1 mouse cellular context compared by ENCODE assay signal in genomic region chr19:5727701-5728100, GRCm38 (mm10).
TF ChIP-seq lines count a peak whose summit lies in the region.

No protein-coding gene starts in this region.

TF ChIP-seq in CH12.LX, 34 proteins besides CTCF, POLR2A, EP300 and RAD21:
- TF ChIP-seq MAZ (IDR thresholded peaks at IDR 0.05; ENCODE audit: low read depth, low read length) (0 out of 2 replicates have a peak, but pooled peaks have one; percentile 67), TCF12 (IDR thresholded peaks at IDR 0.05; ENCODE audit: low read depth, low read length) (peak; percentile 58), GABPA (IDR thresholded peaks at IDR 0.05; ENCODE audit: insufficient replicate concordance, low read depth, low read length) (no peak), NRF1 (IDR thresholded peaks at IDR 0.05; ENCODE audit: low read depth, low read length) (0 out of 2 replicates have a peak, but pooled peaks have one; percentile 21), RCOR1 (conservative IDR thresholded peaks at IDR 0.05; ENCODE audit: low read depth, low read length) (0 out of 2 replicates have a peak, but pooled peaks have one; percentile 60), BHLHE40 (IDR thresholded peaks at IDR 0.05; ENCODE audit: low read depth, low read length) (peak; percentile 42), TBP (conservative IDR thresholded peaks at IDR 0.05; ENCODE audit: low read depth, low read length) (0 out of 2 replicates have a peak, but pooled peaks have one; percentile 19), MXI1 (IDR thresholded peaks at IDR 0.05; ENCODE audit: low read depth, low read length) (peak; percentile 56; the same call in 1 of the 2 replicates), MAFK (IDR thresholded peaks at IDR 0.05; ENCODE audit: insufficient replicate concordance, low read length) (no peak), ZC3H11A (IDR thresholded peaks at IDR 0.05; ENCODE audit: low read depth, low read length) (peak; percentile 29; the same call in 1 of the 2 replicates), E2F4 (IDR thresholded peaks at IDR 0.05; ENCODE audit: insufficient replicate concordance, low read depth, low read length) (no peak), NELFE (IDR thresholded peaks at IDR 0.05; ENCODE audit: low read depth, low read length) (peak; percentile 67), ELF1 (IDR thresholded peaks at IDR 0.05; ENCODE audit: low read depth, low read length) (peak; percentile 51), UBTF (IDR thresholded peaks at IDR 0.05; ENCODE audit: low read depth, low read length) (no peak), IRF4 (IDR thresholded peaks at IDR 0.05; ENCODE audit: low read depth, low read length) (no peak), MEF2A (IDR thresholded peaks at IDR 0.05; ENCODE audit: borderline replicate concordance, low read depth, low read length) (peak; percentile 26; the same call in 1 of the 2 replicates), SIN3A (IDR thresholded peaks at IDR 0.05; ENCODE audit: low read length) (peak; percentile 83), MYC (IDR thresholded peaks at IDR 0.05; ENCODE audit: low read depth, low read length) (0 out of 2 replicates have a peak, but pooled peaks have one; percentile 45), ZMIZ1 (IDR thresholded peaks at IDR 0.05; ENCODE audit: low read depth, low read length) (peak; percentile 47; the same call in 1 of the 2 replicates), ZKSCAN1 (IDR thresholded peaks at IDR 0.05; ENCODE audit: borderline replicate concordance, low read depth, low read length) (no peak), HCFC1 (IDR thresholded peaks at IDR 0.05; ENCODE audit: low read depth, low read length) (no peak), KAT2A (IDR thresholded peaks at IDR 0.05; ENCODE audit: insufficient replicate concordance, low read length) (no peak), ZNF384 (IDR thresholded peaks at IDR 0.05; ENCODE audit: low read depth, low read length) (no peak), CHD2 (IDR thresholded peaks at IDR 0.05; ENCODE audit: low read length) (peak; percentile 6; the same call in 1 of the 2 replicates), ETS1 (conservative IDR thresholded peaks at IDR 0.05; ENCODE audit: low read depth, low read length) (no peak), CHD1 (IDR thresholded peaks at IDR 0.05; ENCODE audit: low read depth, low read length) (no peak), MAX (IDR thresholded peaks at IDR 0.05; ENCODE audit: low read length) (no peak), POLR2AphosphoS2 (IDR thresholded peaks at IDR 0.05; ENCODE audit: low read depth, low read length) (no peak), USF1 (IDR thresholded peaks at IDR 0.05; ENCODE audit: low read depth, low read length) (no peak), JUN (IDR thresholded peaks at IDR 0.05; ENCODE audit: insufficient read depth, low read depth, low read length) (no peak; the same call in 1 of the 2 replicates), JUND (conservative IDR thresholded peaks at IDR 0.05; ENCODE audit: low read depth, low read length) (peak; percentile 41; the same call in 1 of the 2 replicates), USF2 (conservative IDR thresholded peaks at IDR 0.05; ENCODE audit: low read depth, low read length) (no peak), PAX5 (IDR thresholded peaks at IDR 0.05; ENCODE audit: low read length) (no peak), SMC3 (IDR thresholded peaks at IDR 0.05; ENCODE audit: low read depth, low read length) (peak; percentile 91)
